Mouse (Mus musculus) brain, embryonic 14.5 days (tissue): ENCODE results near the gene Gnb3.

Source experiments
- CTCF ChIP-seq: fragments of 200-500 bp; IDR thresholded peaks from 2 replicates; pipeline ENCODE4 v1.5.1; 2012; ENCODE audit warnings: inconsistent platforms, mild to moderate bottlenecking, moderate library complexity, borderline replicate concordance; ENCODE audit not compliant: insufficient read depth, insufficient read length; ENCODE audit errors: extremely low read depth
- POLR2A ChIP-seq: fragments of 200-500 bp; IDR thresholded peaks from 2 replicates; pipeline ENCODE4 v1.6.1; 2012; ENCODE audit warnings: mild to moderate bottlenecking, inconsistent platforms, borderline replicate concordance; ENCODE audit not compliant: poor library complexity, insufficient read depth, insufficient read length, severe bottlenecking; ENCODE audit errors: extremely low read depth

DNA sequence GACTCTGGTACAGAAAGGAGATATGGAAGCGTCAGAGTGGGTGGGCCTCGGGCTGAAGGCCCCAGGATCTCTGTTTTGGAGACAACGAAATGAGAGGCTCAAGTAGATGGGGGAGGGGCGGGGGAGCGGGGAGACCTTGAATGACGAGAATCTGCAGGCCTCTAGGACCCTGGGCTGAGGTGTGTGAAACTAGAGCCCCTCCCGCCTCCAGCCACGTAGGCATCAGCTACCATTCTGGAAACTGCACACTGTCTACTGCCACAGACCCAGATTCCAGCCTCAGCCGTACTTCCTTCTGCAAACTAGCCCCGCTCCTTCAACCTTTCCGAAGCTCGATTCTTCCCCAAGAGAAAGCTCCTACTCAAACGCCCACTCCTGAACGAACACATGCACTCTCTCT lies 16.2 kb upstream of the Gnb3 start:
- no peak for TF ChIP-seq POLR2A
- no peak for TF ChIP-seq CTCF
